Mouse (Mus musculus) olfactory bulb, adult 2 months (tissue): ENCODE data around the gene Rad51d.

Source experiments
- CTCF ChIP-seq: fragments of 200-500 bp; IDR thresholded peaks from 2 replicates; pipeline ENCODE4 v1.5.1; 2012; ENCODE audit warnings: low read depth, mild to moderate bottlenecking, low read length, moderate library complexity; ENCODE audit not compliant: insufficient read depth
- POLR2A ChIP-seq: fragments of 200-500 bp; IDR thresholded peaks from 2 replicates; pipeline ENCODE4 v1.6.1; 2012; ENCODE audit warnings: mild to moderate bottlenecking, low read depth, low read length, moderate library complexity; ENCODE audit not compliant: insufficient read depth

GRCm38 (mm10) chr11:82920768-82921167, 30.4 kb upstream of the Rad51d start:
- TF ChIP-seq CTCF (no peak), POLR2A (no peak)
